In genomic region chr9:103549178-103549577, GRCm38 (mm10) we compare ENCODE assay signal across 12 mouse cellular contexts.
DNase-seq lines count a peak whose midpoint lies in the region.
"Had no signal": no experiment of that assay in that cellular context is flagged by ENCODE, and none has a peak within 500 bp of the region (broad histone marks: within the 10 kb centered on the region; RNA-seq: fewer than 3 reads in every experiment).

No protein-coding gene starts in this region.

- intact Hi-C loops in left cerebral cortex, postnatal 14 days (cut with DNase I) = no loop called here

- peak; percentile 55 for DNase-seq in layer of hippocampus, adult 11-12 months (ENCODE audit: low spot score)
- DNase-seq in layer of hippocampus, postnatal 25 days (ENCODE audit: extremely low spot score in 1 of 2, low spot score in 1 of 2) = no peak
- DNase-seq in cerebellum, adult 18-20 months = peak; percentile 83 to 90
- DNase-seq in cerebellum, postnatal 36 days = peak; percentile 80 to 85
- peak; percentile 37 to 66 for DNase-seq in left cerebral cortex, postnatal 14 days (ENCODE audit: low spot score in 2 of 2)
- DNase-seq in ovary, postnatal 10 days (ENCODE audit: low spot score) = no peak
- no peak for DNase-seq in c-Kit-positive CD71-positive TER-119-positive erythroid progenitor cells, embryonic 14.5 days (ENCODE audit: low spot score)
- DNase-seq in adrenal gland, adult 18-20 months (ENCODE audit: low spot score in 2 of 2) = no peak
- DNase-seq: embryo, embryonic 11 days; heart, adult 18-20 months; kidney, adult 9 months; lung, embryonic 14.5 days had no signal

Comparison
In these comparisons a context has a peak if more than half of its experiments do, and no peak if none do; other contexts are left out.
1. DNase-seq: peak in layer of hippocampus, adult 11-12 months (single experiment), cerebellum, adult 18-20 months (2 of 2), cerebellum, postnatal 36 days (2 of 2) and left cerebral cortex, postnatal 14 days (2 of 2); none in layer of hippocampus, postnatal 25 days (0 of 2), ovary, postnatal 10 days (single experiment), c-Kit-positive CD71-positive TER-119-positive erythroid progenitor cells, embryonic 14.5 days (single experiment) and adrenal gland, adult 18-20 months (0 of 2).